Mouse (Mus musculus): ENCODE results near the gene Trim8.

GRCm38 (mm10) chr19:46511263-46511662 is 9.8 kb downstream of the Trim8 start:
- TF ChIP-seq GATA1 (IDR thresholded peaks at IDR 0.05; ENCODE audit: low read length) (no peak), TAL1 (IDR thresholded peaks at IDR 0.05; ENCODE audit: low read length) (no peak)

Measured in erythroblast, embryonic 14.5 days (primary cell).